Mouse (Mus musculus) G1E (cell line): ENCODE data around the gene Tstd3.

Source experiments
- CTCF ChIP-seq: IDR thresholded peaks from 2 replicates; pipeline ENCODE4 v1.5.1; 2012; ENCODE audit warnings: low read depth, low read length, inconsistent platforms, mixed read lengths
- GATA1 ChIP-seq: IDR thresholded peaks from 2 replicates; pipeline ENCODE4 v1.6.1; 2012; ENCODE audit warnings: borderline replicate concordance, low read length, inconsistent platforms, mixed read lengths
- TAL1 ChIP-seq: conservative IDR thresholded peaks from 2 replicates; pipeline ENCODE4 v1.6.1; 2012; ENCODE audit warnings: low read depth, low read length, inconsistent platforms, mixed read lengths

GRCm38 (mm10) chr4:21739169-21739568 lies 27.8 kb downstream of the Tstd3 start:
- TF ChIP-seq CTCF (no peak), TAL1 (no peak), GATA1 (no peak)
